Mouse (Mus musculus) midbrain, embryonic 11.5 days (tissue): ENCODE measurements around the gene Serinc3. TPM values are rescaled to one million over a fixed set of nuclear protein-coding genes. Genes with fewer than 3 reads are reported as not detected.

ENCODE experiments used
- ATAC-seq: fragments of 200-750 bp; cut with Nextera tagmentation; 2 replicates; pipeline ENCODE4 v1.8.0; 2017; ENCODE audit warnings: moderate TSS enrichment, moderate library complexity; ENCODE audit not compliant: low FRiP score
- DNase-seq: peaks from one replicate; pipeline ENCODE4 v3.0.0; 2015; ENCODE audit warnings: low spot score; ENCODE audit errors: missing footprints
- H3K27ac ChIP-seq: fragments of 300-500 bp; sonication (generic); 2 replicates; pipeline ENCODE4 v1.5.1; 2014; ENCODE audit warnings: low read depth, low read length
- H3K27me3 ChIP-seq: fragments of 300-500 bp; sonication (generic); 2 replicates; pipeline ENCODE4 v1.6.1; 2014; ENCODE audit warnings: mild to moderate bottlenecking, low read length, moderate library complexity, mixed read lengths; ENCODE audit not compliant: control insufficient read depth, insufficient read depth
- H3K36me3 ChIP-seq: fragments of 300-500 bp; sonication (generic); 2 replicates; pipeline ENCODE4 v1.6.1; 2014; ENCODE audit warnings: mild to moderate bottlenecking, low read length, moderate library complexity, mixed read lengths; ENCODE audit not compliant: control insufficient read depth, insufficient read depth
- H3K4me1 ChIP-seq: fragments of 300-500 bp; sonication (generic); 2 replicates; pipeline ENCODE4 v1.6.1; 2014; ENCODE audit warnings: low read length; ENCODE audit not compliant: control insufficient read depth, insufficient read depth
- H3K4me2 ChIP-seq: fragments of 300-500 bp; sonication (generic); 2 replicates; pipeline ENCODE4 v1.6.1; 2014; ENCODE audit warnings: mild to moderate bottlenecking, moderate library complexity
- H3K4me3 ChIP-seq: fragments of 300-500 bp; sonication (generic); 2 replicates; pipeline ENCODE4 v1.5.1; 2014; ENCODE audit warnings: low read depth, low read length
- H3K9ac ChIP-seq: fragments of 300-500 bp; sonication (generic); 2 replicates; pipeline ENCODE4 v1.6.1; 2014; ENCODE audit warnings: low read length
- H3K9me3 ChIP-seq: fragments of 300-500 bp; sonication (generic); 2 replicates; pipeline ENCODE4 v1.6.1; 2016; ENCODE audit warnings: low read length; ENCODE audit not compliant: control insufficient read depth
- WGBS: fragments of 180-500 bp; shearing (Covaris S2); extraction: QIAGEN DNeasy Blood & Tissue Kit; methylation state at CpG from one replicate; pipeline ENCODE4 v1.1.7; 2014; 5-methylcytosine and 5-hydroxymethylcytosine counted together
- polyA plus RNA-seq: library from polyadenylated mRNA; unstranded; fragments of >200 nt; fragmentation: Nextera tagmentation; extraction: Ambion mirVana; gene quantifications from 2 replicates; pipeline ENCODE4 v1.2.1, GENCODE M21; 2014

Serinc3 gene
- polyA plus RNA-seq, 1 experiment from 2014 or later = 35.0 TPM

GRCm38 (mm10) chr2:163617874-163618273 lies 27.1 kb downstream of the Serinc3 start:
- no peaks in the 10 kb centered on the region for H3K27me3 ChIP-seq
- ATAC-seq = no peak
- H3K9me3 ChIP-seq = no peaks in the 10 kb centered on the region
- 89% methylated on average over 4 of the region's 4 CpGs for WGBS
- DNase-seq = no peak
- H3K4me2 ChIP-seq = no peak overlapping the region
- no peak overlapping the region for H3K27ac ChIP-seq
- no peak overlapping the region for H3K4me3 ChIP-seq
- peaks cover 10% of the 10 kb centered on the region; the same call in 1 of the 2 replicates for H3K36me3 ChIP-seq
- no peak overlapping the region for H3K9ac ChIP-seq
- no peaks in the 10 kb centered on the region for H3K4me1 ChIP-seq

- no peak overlapping the region for H3K27ac ChIP-seq
- H3K4me2 ChIP-seq = no peak overlapping the region
- whole genome bisulfite sequencing = 86% methylated on average over 3 of the region's 3 CpGs
- H3K9ac ChIP-seq = no peak overlapping the region
- H3K9me3 ChIP-seq = no peaks in the 10 kb centered on the region
- no peaks in the 10 kb centered on the region for H3K4me1 ChIP-seq
- no peak overlapping the region for H3K4me3 ChIP-seq
- peaks cover 10% of the 10 kb centered on the region; the same call in 1 of the 2 replicates for H3K36me3 ChIP-seq
- no peak for DNase-seq
- H3K27me3 ChIP-seq = no peaks in the 10 kb centered on the region
- no peak for ATAC-seq
These were observed 27.6 kb downstream of the Serinc3 start for GRCm38 (mm10) chr2:163617232-163617863.

GRCm38 (mm10) chr2:163616652-163617227 lies 28.2 kb downstream of the Serinc3 start:
- Histone ChIP-seq H3K27me3 (no peaks in the 10 kb centered on the region), H3K4me3 (no peak overlapping the region), H3K4me1 (no peaks in the 10 kb centered on the region), H3K9ac (no peak overlapping the region), H3K9me3 (no peaks in the 10 kb centered on the region), H3K27ac (no peak overlapping the region), H3K4me2 (no peak overlapping the region), H3K36me3 (peaks cover 10% of the 10 kb centered on the region; the same call in 1 of the 2 replicates)
- no peak for ATAC-seq
- peak; percentile 68 for DNase-seq
- WGBS = 90% methylated on average over 3 of the region's 3 CpGs

GRCm38 (mm10) chr2:163615906-163616651 lies 28.9 kb downstream of the Serinc3 start:
- H3K9me3 ChIP-seq = no peaks in the 10 kb centered on the region
- 92% methylated on average over 4 of the region's 4 CpGs for WGBS
- no peaks in the 10 kb centered on the region for H3K27me3 ChIP-seq
- H3K9ac ChIP-seq = no peak overlapping the region
- no peak overlapping the region for H3K4me2 ChIP-seq
- no peaks in the 10 kb centered on the region for H3K4me1 ChIP-seq
- DNase-seq (peak; percentile 37), ATAC-seq (no peak)
- peaks cover 10% of the 10 kb centered on the region; the same call in 1 of the 2 replicates for H3K36me3 ChIP-seq
- no peak overlapping the region for H3K4me3 ChIP-seq
- H3K27ac ChIP-seq = no peak overlapping the region

GRCm38 (mm10) chr2:163615401-163615800 lies 29.5 kb downstream of the Serinc3 start:
- H3K27me3 ChIP-seq = no peaks in the 10 kb centered on the region
- H3K27ac ChIP-seq = no peak overlapping the region
- no peak overlapping the region for H3K4me2 ChIP-seq
- H3K36me3 ChIP-seq = peaks cover 8% of the 10 kb centered on the region; the same call in 1 of the 2 replicates
- H3K9ac ChIP-seq = no peak overlapping the region
- DNase-seq (no peak), ATAC-seq (no peak)
- H3K4me3 ChIP-seq = no peak overlapping the region
- WGBS = 93% methylated on average over 9 of the region's 9 CpGs
- no peaks in the 10 kb centered on the region for H3K4me1 ChIP-seq
- no peaks in the 10 kb centered on the region for H3K9me3 ChIP-seq

- 90% methylated on average over 4 of the region's 4 CpGs for WGBS
- H3K9ac ChIP-seq = no peak overlapping the region
These were observed 30.9 kb downstream of the Serinc3 start for GRCm38 (mm10) chr2:163613990-163614389.

GRCm38 (mm10) chr2:163613206-163613605 lies 31.7 kb downstream of the Serinc3 start:
- 93% methylated on average over 5 of the region's 5 CpGs for WGBS
- H3K4me2 ChIP-seq = no peak overlapping the region
- no peak overlapping the region for H3K9ac ChIP-seq
- no peaks in the 10 kb centered on the region for H3K27me3 ChIP-seq
- no peaks in the 10 kb centered on the region for H3K9me3 ChIP-seq
- ATAC-seq (no peak), DNase-seq (peak; percentile 26)
- H3K4me3 ChIP-seq = no peak overlapping the region
- H3K27ac ChIP-seq = no peak overlapping the region
- peaks cover 6% of the 10 kb centered on the region; the same call in 1 of the 2 replicates for H3K36me3 ChIP-seq
- no peaks in the 10 kb centered on the region for H3K4me1 ChIP-seq

More at GRCm38 (mm10) chr2:163613990-163614389, 30.9 kb downstream of the Serinc3 start:
- no peaks in the 10 kb centered on the region for H3K27me3 ChIP-seq
- H3K36me3 ChIP-seq = peaks cover 6% of the 10 kb centered on the region; the same call in 1 of the 2 replicates
- DNase-seq (peak; percentile 75), ATAC-seq (no peak)
- H3K4me3 ChIP-seq = no peak overlapping the region
- no peak overlapping the region for H3K27ac ChIP-seq
- no peaks in the 10 kb centered on the region for H3K9me3 ChIP-seq
- no peak overlapping the region for H3K4me2 ChIP-seq
- H3K4me1 ChIP-seq = no peaks in the 10 kb centered on the region

GRCm38 (mm10) chr2:163611176-163611575 lies 33.8 kb downstream of the Serinc3 start:
- no peaks in the 10 kb centered on the region for H3K9me3 ChIP-seq
- no peaks in the 10 kb centered on the region for H3K27me3 ChIP-seq
- H3K36me3 ChIP-seq = peaks cover 6% of the 10 kb centered on the region; the same call in 1 of the 2 replicates
- no peak overlapping the region for H3K9ac ChIP-seq
- DNase-seq (peak; percentile 75), ATAC-seq (no peak)
- no peaks in the 10 kb centered on the region for H3K4me1 ChIP-seq
- no peak overlapping the region for H3K4me2 ChIP-seq
- no peak overlapping the region for H3K27ac ChIP-seq
- H3K4me3 ChIP-seq = no peak overlapping the region
- WGBS = 83% methylated on average over 9 of the region's 9 CpGs
